Mouse (Mus musculus) layer of hippocampus, adult 2 months (tissue): ENCODE measurements around the gene Arhgef7. TPM values are rescaled to one million over a fixed set of nuclear protein-coding genes. Genes with fewer than 3 reads are reported as not detected.

ENCODE experiments used
- DNase-seq, 2 experiments: peaks; one replicate each; pipeline ENCODE4 v3.0.0; 2022; ENCODE audit warnings: low spot score in 2 of 2
- H3K27ac ChIP-seq: fragments of 200-600 bp; 2 replicates; pipeline ENCODE4 v1.8.1; 2022
- H3K4me3 ChIP-seq: fragments of 200-600 bp; 2 replicates; pipeline ENCODE4 v1.8.1; 2022; ENCODE audit warnings: mild to moderate bottlenecking
- CTCF ChIP-seq: fragments of 200-600 bp; conservative IDR thresholded peaks from 2 replicates; pipeline ENCODE4 v1.8.1; 2022; ENCODE audit warnings: antibody characterized with exemption, mild to moderate bottlenecking, moderate library complexity
- total RNA-seq, 2 experiments: library from RNA; stranded (reverse); gene quantifications; 2 replicates each; pipeline ENCODE4 v1.2.3; 2021

Gene Arhgef7
- total RNA-seq, 2 experiments from 2014 or later: 120 to 123 TPM

- DNase-seq: peak; percentile 89 to 93
- peak overlapping the region; percentile 96 for H3K27ac ChIP-seq
- peak overlapping the region; percentile 74 for H3K4me3 ChIP-seq
- TF ChIP-seq CTCF: no peak
Measured at GRCm38 (mm10) chr8:11757568-11758481, 30.3 kb downstream of the Arhgef7 start.

DNA sequence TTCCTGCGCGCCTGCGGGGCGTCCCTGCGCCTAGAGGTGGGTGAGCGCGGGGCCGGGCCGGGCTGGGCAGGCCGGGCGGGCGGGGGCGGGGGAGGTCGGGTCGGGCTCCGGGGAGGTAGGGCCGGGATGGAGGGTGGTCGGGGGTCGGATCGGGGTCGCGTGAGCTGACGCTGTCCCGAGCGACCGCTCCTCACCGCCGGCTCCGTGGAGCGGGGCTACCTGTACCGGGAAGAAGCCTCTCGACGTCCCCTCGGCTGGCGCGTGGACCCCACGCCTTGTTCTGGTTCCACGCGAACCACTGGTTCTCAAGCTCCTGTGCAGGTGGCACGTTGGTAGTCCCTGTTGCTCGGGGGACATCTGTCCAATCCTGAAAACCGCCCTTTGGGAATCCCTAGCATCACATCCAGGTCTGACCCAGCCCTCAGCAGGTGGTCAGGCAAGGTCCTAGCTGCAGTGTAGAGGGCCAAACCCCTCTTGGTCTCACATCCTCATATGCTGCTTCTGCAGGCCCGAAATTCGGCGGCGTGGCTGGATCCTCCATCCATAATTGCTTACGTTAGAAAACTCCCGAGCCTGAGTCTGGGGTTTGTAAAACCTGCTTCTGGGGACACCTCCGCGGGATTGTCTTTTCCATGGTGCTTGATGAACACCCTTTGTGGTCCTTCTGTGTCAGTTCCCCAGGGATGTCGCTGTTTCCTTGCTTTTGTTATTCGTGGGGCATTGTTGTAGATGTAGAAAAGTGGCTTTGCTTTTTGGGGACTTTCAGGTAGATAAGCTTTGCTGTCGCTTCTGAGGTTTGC lies 31.2 kb downstream of the Arhgef7 start:
- peak overlapping the region; percentile 96 for H3K27ac ChIP-seq
- no peak for DNase-seq
- peak; percentile 54 for TF ChIP-seq CTCF
- H3K4me3 ChIP-seq: peak overlapping the region; percentile 74

GRCm38 (mm10) chr8:11761551-11761950 lies 34.0 kb downstream of the Arhgef7 start:
- H3K27ac ChIP-seq: peak overlapping the region; percentile 85
- H3K4me3 ChIP-seq: no peak overlapping the region
- no peak for DNase-seq
- no peak for TF ChIP-seq CTCF

GRCm38 (mm10) chr8:11762048-11762447 lies 34.5 kb downstream of the Arhgef7 start:
- no peak for TF ChIP-seq CTCF
- no peak overlapping the region for H3K4me3 ChIP-seq
- no peak for DNase-seq
- peak overlapping the region; percentile 85 for H3K27ac ChIP-seq

- peak overlapping the region; percentile 85 for H3K27ac ChIP-seq
- no peak for TF ChIP-seq CTCF
- no peak for DNase-seq
- no peak overlapping the region for H3K4me3 ChIP-seq
Measured at GRCm38 (mm10) chr8:11762821-11763220, 35.3 kb downstream of the Arhgef7 start.

- no peak for DNase-seq
- no peak for TF ChIP-seq CTCF
- Histone ChIP-seq H3K27ac (no peak overlapping the region), H3K4me3 (no peak overlapping the region)
Measured at GRCm38 (mm10) chr8:11767213-11767840, 39.8 kb downstream of the Arhgef7 start.

DNA sequence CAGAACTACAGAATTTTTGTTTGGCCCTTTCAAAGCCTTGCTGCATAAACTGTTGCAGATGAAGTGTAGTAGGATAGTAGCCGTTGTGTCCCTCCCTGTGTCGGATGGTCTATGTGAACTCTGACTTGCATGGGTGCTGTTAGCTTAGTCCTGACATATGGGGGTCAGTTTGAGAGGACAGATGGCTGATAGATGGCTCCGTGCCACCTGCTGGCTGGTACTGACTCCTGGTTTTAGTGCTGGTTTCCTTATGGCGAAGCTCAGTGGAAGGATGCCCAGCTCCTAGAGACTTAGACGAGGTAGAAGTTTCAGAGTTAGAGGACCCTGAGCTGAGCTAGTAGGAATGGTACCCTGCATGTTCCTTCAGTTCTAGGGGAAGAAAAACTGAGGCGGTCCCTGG lies 42.5 kb downstream of the Arhgef7 start:
- no peak for DNase-seq
- Histone ChIP-seq H3K4me3 (no peak overlapping the region), H3K27ac (no peak overlapping the region)
- TF ChIP-seq CTCF: no peak

- Histone ChIP-seq H3K27ac (0 out of 2 replicates have a peak overlapping the region, but pooled peaks have one; percentile 20), H3K4me3 (no peak overlapping the region)
- no peak for DNase-seq
- no peak for TF ChIP-seq CTCF
Measured at GRCm38 (mm10) chr8:11770521-11771080, 43.1 kb downstream of the Arhgef7 start.

- TF ChIP-seq CTCF: no peak
- H3K4me3 ChIP-seq: no peak overlapping the region
- no peak for DNase-seq
- no peak overlapping the region for H3K27ac ChIP-seq
Measured at GRCm38 (mm10) chr8:11771608-11772007, 44.1 kb downstream of the Arhgef7 start.

- no peak for TF ChIP-seq CTCF
- DNase-seq: no peak
- Histone ChIP-seq H3K27ac (peak overlapping the region; percentile 49; the same call in 1 of the 2 replicates), H3K4me3 (no peak overlapping the region)
Measured at GRCm38 (mm10) chr8:11774195-11775076, 46.9 kb downstream of the Arhgef7 start.

DNA sequence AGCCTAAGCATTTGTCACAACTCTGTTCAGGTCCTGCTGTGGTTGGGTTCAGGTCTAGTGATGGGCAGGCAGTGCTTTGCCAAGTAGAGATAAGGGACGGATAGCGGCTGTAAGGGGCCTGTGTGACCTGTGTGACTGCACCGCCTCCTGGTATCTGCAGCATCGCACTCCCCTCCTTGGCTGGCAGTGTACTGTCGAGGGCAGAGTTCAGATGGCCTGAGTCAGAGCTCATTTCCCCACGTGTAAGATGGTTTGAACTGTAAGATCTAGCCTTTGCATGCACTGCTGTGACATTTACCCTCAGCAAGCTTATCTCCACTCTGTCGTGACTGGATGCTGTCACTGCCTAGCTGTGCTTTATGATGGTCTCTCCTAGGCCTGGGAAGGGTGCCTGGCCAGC lies 48.4 kb downstream of the Arhgef7 start:
- TF ChIP-seq CTCF: no peak
- DNase-seq: no peak
- peak overlapping the region; percentile 49 for H3K27ac ChIP-seq
- H3K4me3 ChIP-seq: no peak overlapping the region
